Mouse (Mus musculus) ES-E14 (cell line): ENCODE data around the gene Actn2. TPM values are rescaled to one million over a fixed set of nuclear protein-coding genes. Genes with fewer than 3 reads are reported as not detected.

Experiments
- DNase-seq: peaks from one replicate; pipeline ENCODE4 v3.0.0-alpha.2; 2013; ENCODE audit warnings: low read depth, low spot score
- H3K27ac ChIP-seq: 2 replicates; pipeline ENCODE4 v1.5.1; 2012; ENCODE audit warnings: low read depth, mild to moderate bottlenecking, low read length, moderate library complexity, mixed read lengths; ENCODE audit not compliant: poor library complexity, insufficient read depth, severe bottlenecking
- H3K36me3 ChIP-seq: 2 replicates; pipeline ENCODE4 v1.6.1; 2012; ENCODE audit warnings: mild to moderate bottlenecking, low read length, moderate library complexity, mixed read lengths; ENCODE audit not compliant: control insufficient read depth, poor library complexity, insufficient read depth, severe bottlenecking
- H3K4me1 ChIP-seq, 2 experiments: fragments of 150-350 bp in 1 of 2; sonication (generic) in 1 of 2; 2 replicates each; pipeline ENCODE4 v1.6.1; 2012; ENCODE audit warnings: low read length in 2 of 2, mild to moderate bottlenecking in 1 of 2, mixed read lengths in 1 of 2; ENCODE audit not compliant: control insufficient read depth in 2 of 2, insufficient read depth in 2 of 2, poor library complexity in 1 of 2
- H3K4me3 ChIP-seq, 2 experiments: fragments of 150-350 bp in 1 of 2; sonication (generic) in 1 of 2; 2 replicates each; pipeline ENCODE4 v1.5.1; 2012; ENCODE audit warnings: low read length in 2 of 2, low read depth in 1 of 2, mild to moderate bottlenecking in 1 of 2, mixed read lengths in 1 of 2; ENCODE audit not compliant: insufficient read depth in 1 of 2, poor library complexity in 1 of 2, severe bottlenecking in 1 of 2
- H3K9ac ChIP-seq: 2 replicates; pipeline ENCODE4 v1.6.1; 2012; ENCODE audit warnings: low read depth, mild to moderate bottlenecking, low read length, mixed read lengths; ENCODE audit not compliant: poor library complexity, insufficient read depth, severe bottlenecking
- H3K9me3 ChIP-seq: fragments of 150-350 bp; sonication (generic); 2 replicates; pipeline ENCODE4 v1.6.1; 2012; ENCODE audit warnings: low read depth, mild to moderate bottlenecking, low read length; ENCODE audit not compliant: control insufficient read depth, insufficient read depth
- CHD2 ChIP-seq: IDR thresholded peaks from 2 replicates; pipeline ENCODE4 v1.6.1; 2014; ENCODE audit warnings: mild to moderate bottlenecking, low read depth, low read length, inconsistent platforms
- HCFC1 ChIP-seq: IDR thresholded peaks from 2 replicates; pipeline ENCODE4 v1.6.1; 2012; ENCODE audit warnings: low read length, inconsistent platforms, borderline replicate concordance; ENCODE audit not compliant: insufficient read depth
- MAFK ChIP-seq: IDR thresholded peaks from 2 replicates; pipeline ENCODE4 v1.6.1; 2014; ENCODE audit warnings: mild to moderate bottlenecking, low read depth, low read length, inconsistent platforms; ENCODE audit not compliant: insufficient read depth
- ZC3H11A ChIP-seq: IDR thresholded peaks from 2 replicates; pipeline ENCODE4 v1.6.1; 2012; ENCODE audit warnings: low read depth, mild to moderate bottlenecking, inconsistent platforms, low read length, borderline replicate concordance
- ZNF384 ChIP-seq: IDR thresholded peaks from 2 replicates; pipeline ENCODE4 v1.6.1; 2012; ENCODE audit warnings: low read depth, low read length, inconsistent platforms
- in situ Hi-C, 2 experiments: fragments of 600-800 bp; cut with MboI; formaldehyde crosslinking; loops; one replicate each; pipeline ENCODE4 v1.15.1; 2025; ENCODE audit warnings: low sequenced_read_pairs in 2 of 2, inconsistent platforms in 1 of 2; ENCODE audit not compliant: unreplicated experiment in 2 of 2
- total RNA-seq: library from RNA; depleted of rRNA; stranded (reverse); fragments of 300-350 nt; gene quantifications from 2 replicates; pipeline ENCODE4 v1.2.3, GENCODE M21; 2012

The Actn2 gene
- total RNA-seq, 1 experiment = 6.9 TPM

DNA sequence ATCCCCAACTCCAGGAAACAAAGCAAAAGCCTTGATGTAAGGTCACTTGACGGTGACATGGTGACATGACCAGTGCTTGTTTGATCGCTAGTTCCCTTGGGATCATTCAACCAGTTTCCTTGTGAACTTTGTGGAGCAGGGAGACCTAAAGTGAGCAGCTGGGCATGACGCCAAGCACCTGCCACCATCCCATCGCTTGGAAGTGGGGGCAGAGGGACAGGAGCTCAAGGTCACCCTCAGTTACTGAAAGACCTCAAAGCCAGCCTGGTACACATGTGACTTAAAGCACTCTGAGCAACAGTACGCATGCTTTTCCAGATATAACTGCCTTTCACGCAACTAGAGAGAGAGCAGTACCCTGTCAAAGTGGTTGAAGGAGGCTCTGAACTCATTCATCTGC, 65.8 kb downstream of the Actn2 start:
- Histone ChIP-seq H3K9me3 (no peaks in the 10 kb centered on the region), H3K36me3 (peaks cover 8% of the 10 kb centered on the region; the same call in 1 of the 2 replicates), H3K9ac (no peak overlapping the region), H3K4me1 (peaks cover 0 to 11% of the 10 kb centered on the region in 2 experiments; a peak in 2 of 4 replicates), H3K4me3 (no peak overlapping the region), H3K27ac (no peak overlapping the region)
- TF ChIP-seq ZNF384 (no peak), CHD2 (no peak), ZC3H11A (no peak), HCFC1 (no peak), MAFK (no peak)
- no peak for DNase-seq
- in situ Hi-C loops = no loop called here

DNA sequence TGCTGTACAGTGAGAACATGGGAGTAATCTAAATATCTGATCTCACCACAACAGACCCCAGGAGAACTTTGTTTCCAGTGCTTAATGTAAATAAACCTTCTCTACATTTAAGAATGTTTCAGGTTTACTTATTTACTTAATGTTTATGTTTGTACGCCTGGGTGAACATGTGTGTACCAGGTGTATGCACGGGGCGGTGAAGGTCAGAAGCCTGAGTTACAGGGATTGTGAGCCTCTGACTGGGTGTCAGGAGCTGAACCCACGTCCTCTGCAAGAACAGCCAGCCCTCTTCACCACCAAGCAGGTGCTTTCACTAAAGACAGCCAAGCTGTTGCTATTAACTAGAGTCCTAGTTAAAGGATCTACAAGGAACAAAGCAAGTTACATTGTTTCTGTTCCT, 66.3 kb downstream of the Actn2 start:
- H3K27ac ChIP-seq = no peak overlapping the region
- DNase-seq = no peak
- TF ChIP-seq CHD2 (no peak), HCFC1 (no peak), ZC3H11A (no peak), MAFK (no peak), ZNF384 (no peak)
- peaks cover 0 to 11% of the 10 kb centered on the region in 2 experiments; a peak in 2 of 4 replicates for H3K4me1 ChIP-seq
- H3K36me3 ChIP-seq = peaks cover 8% of the 10 kb centered on the region; the same call in 1 of the 2 replicates
- no peaks in the 10 kb centered on the region for H3K9me3 ChIP-seq
- no peak overlapping the region for H3K4me3 ChIP-seq
- in situ Hi-C loops = no loop called here
- H3K9ac ChIP-seq = no peak overlapping the region

DNA sequence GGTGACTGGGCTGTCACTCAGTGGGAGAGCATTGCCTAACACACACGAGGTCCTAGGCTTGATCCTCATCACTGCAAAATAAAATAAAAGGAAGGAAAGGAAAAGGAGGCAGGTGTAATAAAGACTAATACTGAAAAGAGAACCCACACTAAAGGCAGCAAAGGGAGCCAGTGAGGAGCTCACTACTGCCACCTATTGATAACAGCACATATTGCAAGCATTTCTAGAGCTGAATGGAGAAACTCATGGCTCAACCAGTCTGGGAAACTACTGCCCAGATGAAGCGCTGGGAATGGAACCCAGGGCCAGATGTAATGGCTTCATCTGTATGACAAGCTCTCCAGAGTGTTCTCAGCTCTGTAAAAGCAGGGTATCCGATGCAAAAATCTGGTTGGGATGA, 67.6 kb downstream of the Actn2 start:
- Histone ChIP-seq H3K4me1 (peaks cover 0 to 5% of the 10 kb centered on the region in 2 experiments; a peak in 1 of 4 replicates), H3K27ac (no peak overlapping the region), H3K9ac (no peak overlapping the region), H3K9me3 (no peaks in the 10 kb centered on the region), H3K36me3 (peaks cover 5% of the 10 kb centered on the region; the same call in 1 of the 2 replicates), H3K4me3 (no peak overlapping the region)
- DNase-seq = peak; percentile 68
- in situ Hi-C loops = no loop called here
- TF ChIP-seq MAFK (no peak), ZNF384 (0 out of 2 replicates have a peak, but pooled peaks have one; percentile 14), HCFC1 (no peak), CHD2 (no peak), ZC3H11A (peak; percentile 12; the same call in 1 of the 2 replicates)

GRCm38 (mm10) chr13:12267971-12268370, 72.6 kb downstream of the Actn2 start:
- no peak for DNase-seq
- H3K9me3 ChIP-seq = no peaks in the 10 kb centered on the region
- in situ Hi-C loops = no loop called here

GRCm38 (mm10) chr13:12267097-12267496, 73.5 kb downstream of the Actn2 start:
- in situ Hi-C loops = no loop called here
- H3K9me3 ChIP-seq = no peaks in the 10 kb centered on the region
- no peak overlapping the region for H3K4me3 ChIP-seq
- TF ChIP-seq CHD2 (no peak), MAFK (no peak), HCFC1 (no peak), ZNF384 (no peak)
- no peaks in the 10 kb centered on the region; the same call in 1 of the 2 replicates for H3K36me3 ChIP-seq
- H3K27ac ChIP-seq = no peak overlapping the region
- DNase-seq = no peak
- no peak overlapping the region for H3K9ac ChIP-seq
- 0 out of 4 replicates have a peak, but pooled peaks cover 0 to 2% of the 10 kb centered on the region in 2 experiments for H3K4me1 ChIP-seq

More at GRCm38 (mm10) chr13:12267971-12268370, 72.6 kb downstream of the Actn2 start:
- no peaks in the 10 kb centered on the region; the same call in 1 of the 2 replicates for H3K36me3 ChIP-seq
- H3K9ac ChIP-seq = no peak overlapping the region
- H3K4me1 ChIP-seq = 0 out of 4 replicates have a peak, but pooled peaks cover 0 to 2% of the 10 kb centered on the region in 2 experiments
- no peak overlapping the region for H3K27ac ChIP-seq
- no peak overlapping the region for H3K4me3 ChIP-seq
- no peak for TF ChIP-seq ZC3H11A
- TF ChIP-seq MAFK = no peak
- no peak for TF ChIP-seq HCFC1
- TF ChIP-seq CHD2 = no peak
- TF ChIP-seq ZNF384 = no peak
